Comparison of ENCODE assay signal across 8 mouse cellular contexts in genomic region chr17:84185581-84186450, GRCm38 (mm10). TPM values are rescaled to one million over a fixed set of nuclear protein-coding genes. Genes with fewer than 3 reads are reported as not detected.
A peak's percentile ranks its signal among the peaks of the same experiment; 100 is the strongest.
DNase-seq lines count a peak whose midpoint lies in the region; ATAC-seq and TF ChIP-seq lines count a peak whose summit lies in the region.

No protein-coding gene starts in this region.

- peak overlapping the region; percentile 97 for H3K27ac ChIP-seq in bone marrow, adult 2 months (ENCODE audit: control insufficient read depth, insufficient read depth, low read depth, low read length, poor library complexity)
- peak overlapping the region; percentile 93 for H3K27ac ChIP-seq in intestine, postnatal 0 days (ENCODE audit: low read depth, low read length)
- H3K27ac ChIP-seq in lung, embryonic 14.5 days (ENCODE audit: low read depth) = peak overlapping the region; percentile 97
- H3K27ac ChIP-seq in small intestine, adult 2 months (ENCODE audit: insufficient read depth, low read depth, low read length) = peak overlapping the region; percentile 91

- H3K4me1 ChIP-seq in bone marrow, adult 2 months (ENCODE audit: control insufficient read depth, insufficient read depth, low read length) = peaks cover 7% of the 10 kb centered on the region; the same call in 1 of the 2 replicates
- peaks cover 20% of the 10 kb centered on the region; the same call in 1 of the 2 replicates for H3K4me1 ChIP-seq in intestine, postnatal 0 days (replicated peaks; ENCODE audit: control insufficient read depth, insufficient read depth, low read length)
- peaks cover 30% of the 10 kb centered on the region for H3K4me1 ChIP-seq in lung, embryonic 14.5 days (ENCODE audit: insufficient read depth)
- H3K4me1 ChIP-seq in small intestine, adult 2 months (ENCODE audit: control insufficient read depth, insufficient read depth, insufficient read length, low read length) = peaks cover 32% of the 10 kb centered on the region

- H3K4me3 ChIP-seq in bone marrow, adult 2 months (replicated peaks; ENCODE audit: control insufficient read depth, low read depth, low read length) = peak overlapping the region; percentile 74
- peak overlapping the region; percentile 91 for H3K4me3 ChIP-seq in intestine, postnatal 0 days (ENCODE audit: low read depth, low read length)
- H3K4me3 ChIP-seq in lung, embryonic 14.5 days (ENCODE audit: low read depth, low read length) = peak overlapping the region; percentile 93
- H3K4me3 ChIP-seq in small intestine, adult 2 months (ENCODE audit: low read depth, low read length) = peak overlapping the region; percentile 94

- no peak for ATAC-seq in intestine, postnatal 0 days
- no peak for ATAC-seq in lung, embryonic 14.5 days (ENCODE audit: insufficient read depth)
- ATAC-seq in megakaryocyte progenitor cell, adult 5-6 weeks (replicated peaks; ENCODE audit: poor library complexity) = no peak

- H3K27me3 ChIP-seq in intestine, postnatal 0 days (replicated peaks; ENCODE audit: control insufficient read depth, insufficient read depth, low read length) = no peaks in the 10 kb centered on the region
- no peaks in the 10 kb centered on the region for H3K27me3 ChIP-seq in lung, embryonic 14.5 days (ENCODE audit: insufficient read depth, low read length)
- no peaks in the 10 kb centered on the region for H3K27me3 ChIP-seq in small intestine, adult 2 months (ENCODE audit: control insufficient read depth, insufficient read depth, low read length)

- peak; percentile 12; the same call in 1 of the 2 replicates for TF ChIP-seq CTCF in bone marrow, adult 2 months (IDR thresholded peaks at IDR 0.05; ENCODE audit: control insufficient read depth, insufficient read depth, low read length)
- peak; percentile 63 for TF ChIP-seq CTCF in intestine, postnatal 0 days (IDR thresholded peaks at IDR 0.05; ENCODE audit: low read depth)
- TF ChIP-seq CTCF in lung, embryonic 14.5 days (IDR thresholded peaks at IDR 0.05; ENCODE audit: low read depth) = peak; percentile 60
- TF ChIP-seq CTCF in small intestine, adult 2 months (IDR thresholded peaks at IDR 0.05; ENCODE audit: extremely low read depth, insufficient read length, insufficient replicate concordance, low read depth, low read length) = no peak

- H3K4me2 ChIP-seq in intestine, postnatal 0 days (replicated peaks; ENCODE audit: low read depth) = peak overlapping the region; percentile 62
- H3K4me2 ChIP-seq in lung, embryonic 14.5 days = peak overlapping the region; percentile 77

- H3K9me3 ChIP-seq in intestine, postnatal 0 days (ENCODE audit: control insufficient read depth) = no peaks in the 10 kb centered on the region
- no peaks in the 10 kb centered on the region for H3K9me3 ChIP-seq in lung, embryonic 14.5 days (ENCODE audit: low read depth, low read length)

- no peak for TF ChIP-seq POLR2A in bone marrow, adult 2 months (IDR thresholded peaks at IDR 0.05; ENCODE audit: borderline replicate concordance, control insufficient read depth, low read depth, low read length)
- TF ChIP-seq POLR2A in small intestine, adult 2 months (IDR thresholded peaks at IDR 0.05; ENCODE audit: low read depth, low read length) = no peak

- H3K9ac ChIP-seq in intestine, postnatal 0 days (ENCODE audit: low read depth, low read length) = peak overlapping the region; percentile 81
- peak overlapping the region; percentile 98 for H3K9ac ChIP-seq in lung, embryonic 14.5 days

- peaks cover 18% of the 10 kb centered on the region for H3K36me3 ChIP-seq in intestine, postnatal 0 days (ENCODE audit: control insufficient read depth, insufficient read depth)
- peaks cover 21% of the 10 kb centered on the region for H3K36me3 ChIP-seq in lung, embryonic 14.5 days (ENCODE audit: insufficient read depth)
- peaks cover 22% of the 10 kb centered on the region for H3K36me3 ChIP-seq in small intestine, adult 2 months (ENCODE audit: control insufficient read depth, insufficient read depth, low read length)

- peak; percentile 97 for DNase-seq in heart, adult 11 months
- DNase-seq in heart, adult 8-10 months (ENCODE audit: low spot score) = no peak
- DNase-seq in gastrocnemius, postnatal 25 days = peak; percentile 69
- peak; percentile 84 for DNase-seq in lung, embryonic 14.5 days

- WGBS in bone marrow, adult 2 months = under 1% methylated on average over 108 of the region's 108 CpGs
- under 1% methylated on average over 92 of the region's 108 CpGs for WGBS in intestine, postnatal 0 days
- WGBS in lung, embryonic 14.5 days = under 1% methylated on average over 106 of the region's 108 CpGs
- WGBS in small intestine, adult 2 months = 1% methylated on average over 102 of the region's 108 CpGs

RNA-seq across cellular contexts. Expression of gene Zfp36l2, which starts 1.9 kb away (rescaled TPM):
- total RNA-seq in heart, adult 8-10 months (2022) = 10 to 100 TPM; 23.5 to 25.4 (median 24.4) TPM
- polyA plus RNA-seq in bone marrow, adult 2 months (2011; ENCODE audit: insufficient read depth, insufficient read length, low replicate concordance, missing spikeins) = 45.8 and 74.0 TPM in 2 replicates
- total RNA-seq in gastrocnemius, postnatal 25 days (2021) = 10 to 100 TPM; 10.1 to 14.9 TPM
- 29.6 and 32.0 TPM in 2 replicates for polyA plus RNA-seq in intestine, postnatal 0 days (2015; fragmentation: Nextera tagmentation; extraction: Ambion mirVana)
- polyA plus RNA-seq in lung, embryonic 14.5 days (2014; fragmentation: Nextera tagmentation; extraction: Ambion mirVana) = 20.8 and 21.9 TPM in 2 replicates
- polyA plus RNA-seq in small intestine, adult 2 months (2012; rRNA removed) = 124 and 220 TPM in 2 replicates
- 269 and 286 TPM in 2 replicates for total RNA-seq in megakaryocyte progenitor cell, adult 5-6 weeks (2015)
- total RNA-seq in megakaryocyte progenitor cell, adult 5-6 weeks (2017) = 98.9 and 112 TPM in 2 replicates
